Mouse (Mus musculus) natural killer cell, adult 2 months (primary cell): ENCODE measurements around the gene B3galnt2.
"Not testable (repeated sequence)": the region's sequence is repeated elsewhere in the genome, so short reads cannot be mapped to it uniquely, and the experiment has no call there.

Experiments used
- DNase-seq, 2 experiments: peaks; one replicate each; pipeline ENCODE4 v3.0.0; 2022; ENCODE audit warnings: low spot score in 2 of 2

B3galnt2 gene

DNA sequence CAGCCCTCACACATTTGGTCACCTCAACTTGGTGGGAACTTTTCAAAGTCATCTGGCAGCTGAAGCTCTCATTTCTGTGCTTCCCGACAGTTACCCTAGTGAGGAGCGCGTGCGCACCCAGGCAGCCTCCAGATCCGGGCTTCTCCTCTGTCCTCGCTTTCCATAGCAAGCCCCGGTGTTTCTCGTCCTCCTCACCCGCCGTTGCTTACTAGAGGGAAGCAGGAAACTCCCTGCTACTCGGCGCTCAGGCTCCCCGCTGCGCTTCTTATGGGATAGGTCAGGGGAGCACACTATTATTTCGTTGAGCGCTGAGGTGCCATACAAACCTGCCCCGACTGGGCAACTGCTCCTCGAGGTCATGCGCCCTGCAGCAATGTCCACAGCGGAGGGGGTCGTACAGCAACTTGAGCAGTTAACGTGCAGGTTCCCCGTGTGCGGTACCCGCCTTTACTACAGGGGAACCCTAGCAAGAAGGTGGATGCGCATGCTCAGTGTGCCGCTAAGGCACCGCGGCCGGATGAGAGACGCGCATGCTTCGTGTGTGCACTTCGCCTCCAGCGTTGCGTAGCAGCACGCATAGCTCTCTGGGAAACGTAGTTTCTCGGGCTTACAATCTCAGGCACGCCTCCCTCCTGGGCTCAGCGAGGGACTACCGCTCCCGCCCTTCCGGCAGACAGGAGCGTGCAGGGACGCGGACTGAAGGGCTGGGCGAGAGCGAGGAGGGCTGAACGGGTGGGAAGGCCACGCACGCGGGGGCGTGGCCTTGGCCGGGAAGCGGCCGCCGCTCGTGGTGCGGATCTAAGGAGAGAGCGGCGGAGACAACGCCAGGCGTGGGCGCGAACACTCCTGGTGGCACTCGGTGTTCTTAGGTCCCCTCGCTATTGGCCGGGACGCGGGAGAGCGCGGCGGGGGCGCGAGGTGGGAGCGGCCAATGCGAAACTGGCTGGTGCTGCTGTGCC is at the start of gene B3galnt2:
B3galnt2 (plus strand) TSS at position 596 of the 959 bp plus-strand sequence.
- DNase-seq, result peak; percentile 95 to 96

DNA sequence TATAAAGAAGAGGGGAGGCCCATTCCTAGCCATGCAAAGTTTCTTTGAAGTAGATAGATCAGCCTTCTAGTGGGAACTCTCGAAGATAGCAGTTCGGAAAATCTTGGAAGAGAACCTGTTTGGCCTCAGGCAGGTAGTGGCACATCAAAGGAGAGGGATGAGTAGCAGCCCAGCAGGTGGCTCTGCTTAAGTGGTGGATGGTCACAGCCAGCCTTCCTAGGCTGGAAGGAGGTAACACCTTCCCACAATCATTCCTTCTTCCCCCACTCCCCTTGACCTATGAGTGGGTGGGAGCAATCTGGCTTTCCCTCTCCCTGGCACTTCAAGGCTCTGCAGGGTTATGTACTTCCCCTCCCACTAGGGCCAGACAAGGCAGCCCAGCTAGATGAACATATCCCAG is 42.9 kb upstream of the B3galnt2 start:
- no peak for DNase-seq

DNA sequence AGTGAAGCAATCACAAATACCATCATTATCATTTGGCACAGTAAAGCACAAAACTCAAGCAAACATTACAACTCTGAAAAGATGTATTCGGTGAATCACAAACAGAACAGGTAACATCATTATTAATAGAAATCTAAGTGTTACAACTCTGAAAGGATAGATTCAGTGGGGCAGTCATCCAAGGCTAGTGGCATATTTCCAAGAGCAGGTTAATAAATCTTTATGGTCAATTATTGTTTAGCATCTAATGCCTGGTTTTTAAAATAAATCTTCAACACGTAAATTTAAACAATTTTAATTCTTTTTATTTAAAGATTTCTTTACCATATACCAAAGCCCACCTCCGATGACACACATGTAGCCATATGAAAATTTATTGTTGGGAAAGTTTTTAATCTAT is 34.9 kb upstream of the B3galnt2 start:
- no peak for DNase-seq

DNA sequence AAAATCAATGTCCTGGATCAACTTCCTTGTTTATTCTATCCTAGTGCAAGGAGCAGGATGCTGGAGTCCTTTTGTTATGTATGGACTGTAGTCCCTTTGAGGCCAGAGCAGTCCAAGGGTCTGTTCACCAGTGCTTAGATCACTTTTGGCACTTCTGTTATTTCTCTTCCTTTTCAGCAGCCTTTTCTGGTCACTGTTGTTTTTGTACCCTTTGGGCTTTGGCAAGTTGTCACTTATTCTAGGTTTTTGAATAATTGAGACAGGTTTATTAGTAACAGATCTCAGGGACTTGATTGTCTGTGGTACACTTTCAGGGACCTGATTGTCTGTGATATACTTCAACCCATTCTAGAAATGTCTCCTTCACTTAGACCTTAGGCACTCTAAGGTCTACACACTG is 31.7 kb upstream of the B3galnt2 start:
- DNase-seq, result no peak

DNA sequence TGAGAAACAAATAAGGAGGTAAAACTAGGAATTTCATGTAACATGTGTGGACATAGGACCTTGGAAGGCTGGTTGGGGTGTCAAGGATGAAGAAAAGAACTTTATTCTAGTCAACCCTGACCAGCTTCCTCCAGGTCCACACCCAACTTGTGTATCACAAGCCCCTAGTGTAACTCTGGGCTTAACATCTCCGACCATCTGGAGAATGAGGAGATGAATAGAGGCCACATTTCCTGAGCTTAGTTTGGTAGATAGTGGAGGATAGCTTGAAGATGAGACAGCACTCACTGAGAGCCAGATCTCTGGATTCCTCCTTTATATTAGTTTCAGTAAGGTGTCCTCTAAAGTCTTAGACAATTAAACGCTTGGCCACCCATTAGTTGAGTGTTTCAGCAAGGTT is 24.3 kb upstream of the B3galnt2 start:
- no peak for DNase-seq

DNA sequence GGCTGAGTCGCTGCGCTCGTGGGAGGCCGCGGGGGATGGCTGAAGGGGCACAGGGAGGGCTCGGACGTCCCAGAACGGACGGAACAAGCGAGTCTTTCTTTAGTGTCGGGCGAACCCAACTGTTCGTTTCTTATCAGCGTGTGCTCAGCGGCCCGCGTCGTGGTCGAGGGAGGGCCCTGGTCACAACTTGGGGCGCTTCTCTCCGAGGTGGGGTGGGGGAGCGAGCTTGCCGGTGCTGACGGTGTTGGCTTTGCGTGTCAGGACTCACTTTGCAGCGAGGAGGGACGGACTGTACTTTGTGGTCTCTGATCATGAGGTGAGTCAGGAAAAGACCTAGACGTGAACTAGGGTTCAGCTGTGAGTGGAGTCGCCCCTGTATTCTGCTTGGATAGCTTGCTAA is 662 bp downstream of the B3galnt2 start:
- peak; percentile 47 to 52 for DNase-seq

DNA sequence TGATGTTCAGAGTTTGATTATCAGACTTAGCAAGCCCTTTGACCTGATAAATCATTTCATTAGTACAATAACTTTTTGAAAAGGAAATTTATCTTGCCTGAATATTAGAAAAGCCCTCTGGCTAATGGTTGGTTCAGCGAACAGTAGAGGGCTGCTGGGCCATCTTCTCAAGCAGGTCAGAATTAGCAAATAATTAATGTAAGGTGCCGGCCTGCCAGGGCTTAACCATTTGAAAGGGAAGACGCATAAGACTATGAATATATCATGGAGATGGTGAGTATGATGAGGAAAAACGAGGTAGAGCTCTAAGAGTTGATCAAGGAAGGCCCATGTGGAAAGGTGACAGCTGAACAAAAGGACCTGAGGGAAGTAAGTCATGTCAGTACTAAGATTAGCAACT is 2.4 kb downstream of the B3galnt2 start:
- no peak for DNase-seq

DNA sequence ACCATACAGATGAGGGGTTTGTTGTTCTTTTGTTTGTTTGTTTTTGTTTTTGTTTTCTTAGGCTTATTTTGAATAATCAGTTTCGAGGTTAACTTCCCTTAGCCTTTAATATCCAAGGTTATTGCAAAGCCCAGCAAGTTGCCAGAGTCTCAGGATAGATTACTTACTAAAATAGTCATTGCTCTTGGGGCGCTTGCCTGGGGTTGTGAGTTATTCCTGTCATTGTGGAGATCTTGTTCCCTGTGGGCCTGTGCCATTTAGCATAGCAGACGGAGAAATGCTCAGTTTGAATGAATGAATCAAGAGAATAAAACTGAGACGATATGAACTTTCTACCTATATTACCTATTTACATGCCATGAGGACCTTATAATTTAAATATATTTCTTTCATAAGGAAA is 5.9 kb downstream of the B3galnt2 start:
- DNase-seq, result no peak

DNA sequence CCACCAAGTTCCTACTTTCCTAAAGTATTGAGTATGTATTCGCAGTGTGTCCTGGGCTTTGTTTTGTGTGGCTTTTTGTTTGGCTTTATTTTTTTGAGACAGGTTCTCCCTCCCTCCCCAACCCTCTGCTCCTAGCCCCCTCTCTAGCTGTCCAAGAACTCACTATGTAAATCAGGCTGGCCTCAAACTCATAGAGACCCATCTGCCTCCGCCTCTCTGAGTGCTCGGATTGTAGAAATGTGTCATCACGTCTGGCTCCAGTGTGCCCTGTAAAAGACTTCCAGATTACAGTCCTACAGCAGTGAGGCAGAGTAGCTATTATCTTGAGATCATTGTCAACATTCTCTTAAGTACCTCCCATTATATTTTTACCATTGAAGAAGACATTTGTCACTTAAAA is 6.8 kb downstream of the B3galnt2 start:
- DNase-seq, result no peak

DNA sequence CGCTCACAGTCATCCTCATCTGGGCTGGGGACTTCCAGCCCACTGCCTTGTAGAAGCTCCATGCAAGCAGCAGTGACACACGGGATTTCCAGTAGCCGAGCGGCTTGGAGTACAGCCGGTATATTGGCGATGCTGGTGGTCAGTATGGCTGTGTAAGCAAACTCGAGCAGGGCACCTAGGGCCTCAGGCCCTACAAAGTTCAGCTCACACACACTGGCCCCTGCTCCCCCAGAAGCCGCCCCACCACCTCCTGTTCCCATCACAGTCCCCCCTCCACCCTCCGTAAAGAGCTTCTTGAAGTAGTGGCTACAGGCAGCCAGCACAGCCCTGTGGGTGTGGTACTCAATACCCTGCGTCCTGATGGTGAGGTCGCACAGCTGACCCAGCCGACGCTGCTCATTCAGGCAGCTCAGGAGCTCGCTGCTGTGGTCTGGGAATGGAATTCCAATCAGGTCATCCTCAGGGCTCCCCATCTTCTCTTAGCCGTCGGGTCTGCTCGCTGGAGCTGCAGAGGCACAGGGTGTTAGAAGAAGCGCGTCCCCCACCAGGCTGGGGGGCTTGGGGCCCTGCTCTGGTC is 11.2 kb downstream of the B3galnt2 start:
- no peak for DNase-seq

DNA sequence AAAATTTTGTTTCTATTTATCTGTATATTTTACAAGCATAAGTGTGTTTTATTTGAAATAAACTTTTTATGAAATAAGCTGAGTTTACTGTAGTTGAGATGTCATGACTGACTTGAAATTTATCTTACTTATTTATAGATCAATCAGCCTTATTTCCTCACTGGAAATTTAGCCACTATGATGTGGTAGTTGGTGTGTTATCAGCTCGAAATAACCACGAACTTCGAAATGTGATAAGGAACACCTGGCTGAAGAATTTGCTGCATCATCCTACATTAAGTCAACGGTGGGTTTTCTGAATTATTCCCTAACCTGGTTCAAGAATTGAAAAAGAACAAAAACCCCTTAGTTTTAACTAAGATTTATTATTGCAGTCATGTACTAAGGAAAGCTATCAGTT is 11.9 kb downstream of the B3galnt2 start:
- no peak for DNase-seq

DNA sequence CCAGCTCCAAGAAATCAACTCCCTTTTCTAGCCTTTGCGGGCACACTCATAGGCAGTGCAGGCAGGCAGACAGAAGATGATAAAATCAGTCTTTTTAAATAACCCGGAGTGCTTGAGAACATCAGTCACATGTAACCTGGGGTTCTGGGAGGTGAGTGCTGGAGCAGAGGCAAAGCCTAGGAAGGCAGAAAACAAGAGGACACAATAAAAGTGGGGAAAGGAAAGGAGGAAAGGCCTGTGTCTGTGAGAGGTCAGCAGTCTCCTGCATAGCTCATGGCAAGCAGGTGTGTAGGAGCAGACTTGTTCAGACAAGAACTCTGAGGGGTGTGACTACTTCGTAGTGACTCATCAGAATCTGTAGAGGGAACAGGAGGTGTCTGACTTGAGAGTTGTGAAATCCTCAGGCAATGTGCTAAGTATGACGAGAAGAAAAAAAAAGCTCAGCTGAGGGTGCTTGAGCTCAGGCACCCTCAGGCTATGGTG is 14.4 kb downstream of the B3galnt2 start:
- no peak for DNase-seq

DNA sequence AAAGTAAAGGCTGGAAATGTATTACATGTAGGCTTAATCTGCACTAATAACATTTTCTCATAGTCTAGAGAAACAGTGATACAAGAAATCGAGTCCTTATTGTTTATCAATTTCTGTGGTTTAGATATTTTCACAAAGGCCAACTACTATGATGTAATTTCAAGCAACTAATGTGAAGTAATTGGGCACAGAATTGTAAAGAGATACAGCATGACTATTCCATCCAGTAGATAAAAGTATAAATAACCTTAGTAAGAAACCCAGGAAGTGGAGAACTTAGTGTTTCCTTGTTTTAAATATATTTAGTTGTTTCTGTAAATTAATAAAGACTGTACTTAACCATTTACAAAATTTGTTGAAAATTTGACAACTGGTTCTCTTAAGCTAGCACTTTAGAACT is 15.5 kb downstream of the B3galnt2 start:
- no peak for DNase-seq

DNA sequence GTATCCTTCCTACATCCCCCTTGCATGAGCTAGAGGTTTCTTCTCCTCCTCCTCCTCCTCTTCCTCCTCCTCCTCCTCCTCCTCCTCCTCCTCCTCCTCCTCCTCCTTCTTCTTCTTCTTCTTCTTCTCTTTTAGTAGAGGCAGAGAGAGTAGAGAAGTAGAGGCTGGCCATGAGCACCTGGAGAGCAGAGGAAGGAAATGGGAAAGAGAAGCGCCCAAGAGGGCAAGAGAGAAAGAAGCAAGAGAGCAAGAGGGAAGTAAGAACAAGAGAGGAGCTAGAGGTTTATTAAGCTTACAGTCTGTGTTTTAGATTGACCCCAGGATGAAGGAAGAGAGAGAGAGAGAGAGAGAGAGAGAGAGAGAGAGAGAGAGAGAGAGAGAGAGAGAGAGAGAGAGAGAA is 27.6 kb downstream of the B3galnt2 start:
- DNase-seq, result not testable (repeated sequence)

DNA sequence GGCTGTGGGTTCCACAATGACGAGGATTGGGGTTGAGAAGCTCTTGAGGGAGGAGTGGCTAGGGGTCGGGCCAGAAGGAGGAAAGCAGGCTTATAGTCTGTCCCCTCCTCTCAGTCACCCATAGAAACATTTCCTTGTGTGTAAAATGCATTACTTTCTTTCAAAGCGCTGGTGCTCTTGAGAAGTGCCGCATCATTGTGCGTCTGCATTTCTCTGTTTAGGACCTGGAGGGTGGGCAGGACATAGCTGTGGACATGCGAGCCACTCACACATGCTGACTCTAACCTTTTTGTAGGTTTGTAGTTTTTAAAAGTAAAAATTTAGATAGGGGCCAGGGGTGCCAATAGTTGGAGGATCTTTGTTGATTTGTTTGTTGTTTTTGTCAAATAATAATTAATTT is 29.3 kb downstream of the B3galnt2 start:
- no peak for DNase-seq

DNA sequence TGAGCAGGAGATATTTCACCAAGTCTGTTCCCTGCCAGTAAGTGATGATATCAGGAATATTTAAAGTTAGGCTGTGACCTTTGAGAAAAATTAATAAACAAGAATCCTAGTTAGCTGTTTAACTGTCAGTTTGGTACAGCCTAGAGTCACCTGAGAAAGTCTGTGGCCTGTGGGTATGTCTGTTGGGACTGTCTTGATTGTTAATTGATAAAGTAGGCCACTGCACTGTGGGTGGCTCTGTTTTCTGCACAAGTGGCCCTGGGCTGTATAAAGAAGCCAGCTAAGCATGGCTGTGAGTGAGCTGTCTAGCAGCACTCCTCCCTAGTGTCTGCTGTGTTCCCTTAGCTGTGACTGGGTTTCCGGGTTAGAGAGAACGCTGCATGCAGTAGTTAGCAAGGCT is 34.9 kb downstream of the B3galnt2 start:
- no peak for DNase-seq

DNA sequence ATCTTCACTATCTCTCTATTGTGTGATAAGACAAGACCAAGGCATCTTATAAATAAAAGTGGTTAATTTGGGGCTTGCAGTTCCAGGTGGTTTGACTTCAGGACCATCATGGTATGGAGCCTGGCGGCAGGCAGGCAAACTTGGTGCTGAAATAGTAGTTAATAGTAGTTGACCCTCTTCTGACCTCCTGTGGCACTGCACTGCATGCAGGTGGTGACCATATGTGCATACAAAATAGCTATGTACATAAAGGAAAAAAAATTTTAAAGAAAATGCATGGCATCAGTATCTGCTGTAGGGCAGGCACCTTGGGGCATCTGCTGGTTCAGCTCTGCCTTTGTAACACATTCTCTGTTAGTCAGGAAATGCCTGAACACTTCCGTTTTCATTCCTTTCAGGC is 36.1 kb downstream of the B3galnt2 start:
- DNase-seq, result no peak

DNA sequence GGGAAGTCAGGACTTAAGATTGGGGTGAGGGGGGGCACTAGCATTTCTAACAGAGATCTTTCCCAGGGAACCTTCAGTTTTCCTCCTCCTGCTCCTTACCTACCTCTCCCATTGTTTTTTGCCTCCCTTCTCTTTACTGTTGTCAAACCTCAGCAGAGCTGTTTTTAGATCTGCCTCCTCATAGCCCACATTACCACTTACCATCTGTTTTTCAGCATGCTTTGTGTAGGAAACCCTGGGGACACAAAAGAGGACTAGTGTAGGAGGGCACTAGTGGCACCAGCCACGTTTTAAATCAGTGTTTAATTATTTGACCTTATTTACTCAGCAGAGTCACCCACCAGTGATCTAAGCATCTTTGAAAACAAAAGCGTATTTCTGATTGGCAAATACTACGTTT is 38.8 kb downstream of the B3galnt2 start:
- no peak for DNase-seq

DNA sequence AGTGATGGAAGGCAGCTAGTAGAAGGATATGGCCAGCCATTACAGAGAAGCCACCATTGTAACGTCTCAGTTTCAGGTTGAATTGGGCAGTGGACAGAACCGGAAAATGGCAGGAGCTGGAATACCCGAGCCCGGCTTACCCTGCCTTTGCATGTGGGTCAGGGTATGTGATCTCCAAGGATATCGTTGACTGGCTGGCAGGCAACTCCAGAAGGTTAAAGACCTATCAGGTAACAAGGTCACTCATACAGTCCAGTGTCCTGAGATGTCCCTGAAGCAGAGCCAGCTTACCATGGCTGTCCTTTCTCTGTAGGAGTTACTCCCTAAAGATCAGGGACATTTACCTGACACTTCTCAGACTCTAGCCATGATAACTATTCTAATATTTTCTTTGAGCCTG is 40.8 kb downstream of the B3galnt2 start:
- no peak for DNase-seq

DNA sequence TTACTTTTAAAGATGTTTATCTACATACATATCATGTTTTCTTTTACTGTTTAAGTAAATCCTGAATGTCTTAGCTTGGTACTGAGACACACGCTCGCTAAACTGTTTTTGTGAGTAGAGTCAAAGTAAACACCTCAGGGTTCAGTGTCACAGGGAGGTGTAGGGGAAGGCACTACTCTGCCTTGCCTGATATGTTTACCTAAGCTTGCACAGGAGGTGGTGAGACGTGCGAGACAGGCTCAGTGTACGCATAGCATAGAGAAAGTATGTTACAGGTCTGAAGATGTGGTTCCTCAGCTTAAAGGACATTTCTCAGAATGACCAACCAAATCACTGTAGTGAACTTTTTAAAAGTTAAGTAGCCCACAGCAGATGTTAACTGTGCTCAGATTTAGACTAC is 43.2 kb downstream of the B3galnt2 start:
- DNase-seq, result no peak

DNA sequence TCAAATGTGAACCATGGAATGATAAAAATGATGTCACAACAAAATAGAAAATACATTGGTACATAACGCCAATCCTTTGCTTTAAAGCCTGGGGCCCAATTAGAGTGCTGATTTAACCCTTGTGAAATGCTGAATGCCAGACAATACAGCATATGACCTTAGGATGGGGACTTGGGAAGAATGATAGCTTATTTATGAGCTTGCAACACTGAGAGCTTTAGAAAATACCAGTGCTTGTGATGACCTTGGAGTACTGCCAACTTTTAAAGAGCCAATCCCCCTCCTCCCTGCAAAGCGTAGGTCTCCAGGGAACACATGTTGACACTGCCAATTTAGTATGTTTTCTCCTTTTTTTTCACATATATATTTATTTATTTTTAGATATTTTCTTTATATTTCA is 48.4 kb downstream of the B3galnt2 start:
- no peak for DNase-seq

DNA sequence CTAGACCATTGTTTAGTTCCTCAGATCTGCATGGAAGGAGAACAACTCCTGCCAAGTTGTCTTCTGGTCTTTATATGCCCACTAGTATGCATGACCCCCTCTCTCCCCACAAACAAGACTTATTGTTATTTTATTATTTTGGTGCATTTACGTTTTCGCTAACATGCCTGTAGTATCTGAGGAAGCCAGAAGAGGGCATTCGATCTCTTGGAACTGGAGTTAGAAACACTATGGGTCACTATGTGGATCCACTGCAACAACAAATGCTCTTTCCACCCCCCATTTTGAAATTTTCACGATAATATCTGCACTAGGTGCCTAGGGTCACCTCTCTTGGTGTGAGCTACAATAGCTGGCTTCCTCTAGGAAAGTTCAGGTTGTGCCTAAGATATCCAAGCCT is 49.8 kb downstream of the B3galnt2 start:
- no peak for DNase-seq

DNA sequence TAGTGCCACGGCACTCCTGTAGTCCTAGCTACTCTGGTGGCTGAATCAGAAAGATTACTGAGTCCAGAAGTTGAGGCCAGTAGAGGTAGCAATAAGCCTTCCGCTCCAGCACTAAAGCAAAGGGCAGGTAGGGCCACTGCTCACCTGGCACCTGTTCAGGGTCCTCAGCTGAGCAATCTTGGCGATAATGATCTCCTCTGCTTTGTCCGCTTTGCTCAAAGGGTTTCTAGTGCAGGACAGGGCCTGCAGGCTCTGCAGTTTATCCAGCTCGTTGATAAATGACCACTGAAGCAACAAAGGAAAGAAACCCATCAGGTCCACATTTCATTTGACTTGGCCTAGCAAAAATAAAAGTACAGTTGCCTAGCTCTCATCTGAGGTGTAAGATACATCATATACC is 50.7 kb downstream of the B3galnt2 start:
- DNase-seq, result no peak
